Mouse (Mus musculus) ES-Bruce4 (cell line): ENCODE measurements at regions not wholly inside any gene's neighbourhood (a gene's known extent, or its start where the extent isn't known, plus 50 kb on each side); places are given as distances from the start of the nearest gene placed in this dataset.

ENCODE experiments used
- CTCF ChIP-seq: IDR thresholded peaks from one replicate; pipeline ENCODE4 v1.8.1; 2011; ENCODE audit warnings: low read depth, low read length
- EP300 ChIP-seq: IDR thresholded peaks from 2 replicates; pipeline ENCODE4 v1.6.1; 2011; ENCODE audit warnings: low read depth, low read length; ENCODE audit not compliant: insufficient read depth
- POLR2A ChIP-seq: IDR thresholded peaks from one replicate; pipeline ENCODE4 v1.8.1; 2011; ENCODE audit warnings: low read length; ENCODE audit not compliant: insufficient read depth

GRCm38 (mm10) chr6:127835666-127836065, 51.7 kb upstream of the Tspan11 start:
- TF ChIP-seq POLR2A (no peak), CTCF (no peak), EP300 (no peak)
